32 mouse cellular contexts compared by ENCODE assay signal in the genomic region with DNA sequence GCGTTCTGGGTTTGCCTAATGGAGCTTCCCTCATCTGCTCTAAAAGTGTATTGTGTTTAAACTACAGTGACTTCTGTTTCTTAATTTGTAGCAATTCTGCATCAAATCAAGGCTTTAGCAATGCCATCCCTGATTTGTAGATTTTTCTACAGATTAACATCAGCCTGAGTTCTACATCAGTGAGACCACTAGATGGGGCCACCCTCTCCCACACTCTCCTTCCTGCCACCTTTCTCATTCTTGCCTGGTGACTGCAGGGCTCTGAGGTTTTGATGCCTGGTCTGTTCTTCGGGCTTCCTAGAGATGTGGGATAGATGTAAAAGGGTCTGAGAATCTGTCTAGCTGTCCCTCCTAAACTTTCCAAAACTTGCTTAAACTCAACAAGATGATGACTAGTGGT. TPM values are rescaled to one million over a fixed set of nuclear protein-coding genes. Genes with fewer than 3 reads are reported as not detected.
DNase-seq lines count a peak whose midpoint lies in the region; ATAC-seq and TF ChIP-seq lines count a peak whose summit lies in the region.
"Had no signal": no experiment of that assay in that cellular context is flagged by ENCODE, and none has a peak within 500 bp of the region (broad histone marks: within the 10 kb centered on the region; RNA-seq: fewer than 3 reads in every experiment).

No protein-coding gene starts in this region.

- no peaks in the 10 kb centered on the region for H3K4me1 ChIP-seq in heart, adult 2 months (ENCODE audit: control insufficient read depth, insufficient read depth, low read length)
- H3K4me1 ChIP-seq in lung, embryonic 14.5 days (ENCODE audit: insufficient read depth): no peaks in the 10 kb centered on the region
- H3K4me1 ChIP-seq: hindbrain, embryonic 12.5 days; midbrain, embryonic 13.5 days; neural tube, embryonic 12.5 days had no signal

- WGBS in heart, adult 2 months: 79% methylated on average over 2 of the region's 2 CpGs
- WGBS in lung, embryonic 14.5 days: 81% methylated on average over 2 of the region's 2 CpGs

- no peak overlapping the region for H3K4me3 ChIP-seq in heart, adult 2 months
- no peak overlapping the region for H3K4me3 ChIP-seq in lung, embryonic 14.5 days (ENCODE audit: low read depth, low read length)
- H3K4me3 ChIP-seq: hindbrain, embryonic 12.5 days; megakaryocyte, embryonic 14.5 days; midbrain, embryonic 13.5 days; neural tube, embryonic 12.5 days had no signal

- TF ChIP-seq CTCF in heart, adult 2 months (IDR thresholded peaks at IDR 0.05): 0 out of 2 replicates have a peak, but pooled peaks have one; percentile 4
- peak; percentile 22; the same call in 1 of the 2 replicates for TF ChIP-seq CTCF in lung, embryonic 14.5 days (IDR thresholded peaks at IDR 0.05; ENCODE audit: low read depth)
- TF ChIP-seq CTCF in brain, embryonic 14.5 days (IDR thresholded peaks at IDR 0.05; ENCODE audit: borderline replicate concordance, extremely low read depth, insufficient read depth, insufficient read length): 0 out of 2 replicates have a peak, but pooled peaks have one; percentile 9

- no peaks in the 10 kb centered on the region for H3K79me2 ChIP-seq in heart, adult 2 months (replicated peaks; ENCODE audit: control insufficient read depth, insufficient read depth, low read length)

- no peak for TF ChIP-seq POLR2A in heart, adult 2 months (IDR thresholded peaks at IDR 0.05; ENCODE audit: insufficient read depth, low read depth, low read length)
- no peak for TF ChIP-seq POLR2A in brain, embryonic 14.5 days (IDR thresholded peaks at IDR 0.05; ENCODE audit: borderline replicate concordance, extremely low read depth, insufficient read depth, insufficient read length, poor library complexity, severe bottlenecking)

- no peak overlapping the region for H3K9ac ChIP-seq in heart, adult 2 months (ENCODE audit: low read depth, low read length)
- no peak overlapping the region for H3K9ac ChIP-seq in lung, embryonic 14.5 days
- H3K9ac ChIP-seq: hindbrain, embryonic 12.5 days; liver, embryonic 14.5 days; midbrain, embryonic 13.5 days; neural tube, embryonic 12.5 days had no signal

- no peaks in the 10 kb centered on the region for H3K9me3 ChIP-seq in lung, embryonic 14.5 days (ENCODE audit: low read depth, low read length)
- H3K9me3 ChIP-seq: hindbrain, embryonic 12.5 days; megakaryocyte, embryonic 14.5 days; midbrain, embryonic 13.5 days; neural tube, embryonic 12.5 days had no signal

- intact Hi-C loops in heart, adult 2 months (cut with DNase I): no loop called here

- no peaks in the 10 kb centered on the region for H3K36me3 ChIP-seq in heart, adult 2 months (ENCODE audit: control insufficient read depth, insufficient read depth, low read length)
- no peaks in the 10 kb centered on the region for H3K36me3 ChIP-seq in lung, embryonic 14.5 days (ENCODE audit: insufficient read depth)
- H3K36me3 ChIP-seq: hindbrain, embryonic 12.5 days; midbrain, embryonic 13.5 days; neural tube, embryonic 12.5 days had no signal

- no peaks in the 10 kb centered on the region for H3K27me3 ChIP-seq in heart, adult 2 months (ENCODE audit: control insufficient read depth, insufficient read depth, low read length)
- no peaks in the 10 kb centered on the region for H3K27me3 ChIP-seq in lung, embryonic 14.5 days (ENCODE audit: insufficient read depth, low read length)
- H3K27me3 ChIP-seq: hindbrain, embryonic 12.5 days; megakaryocyte, embryonic 14.5 days; midbrain, embryonic 13.5 days; neural tube, embryonic 12.5 days had no signal

- H3K27ac ChIP-seq in heart, adult 2 months: no peak overlapping the region
- H3K27ac ChIP-seq in lung, embryonic 14.5 days (ENCODE audit: low read depth): no peak overlapping the region
- H3K27ac ChIP-seq: hindbrain, embryonic 12.5 days; liver, embryonic 14.5 days; midbrain, embryonic 13.5 days; neural tube, embryonic 12.5 days had no signal

- no peak for TF ChIP-seq EP300 in heart, adult 2 months (IDR thresholded peaks at IDR 0.05; ENCODE audit: insufficient read depth, low read depth, low read length)

- H3K4me2 ChIP-seq in lung, embryonic 14.5 days: no peak overlapping the region
- H3K4me2 ChIP-seq: hindbrain, embryonic 12.5 days; midbrain, embryonic 13.5 days; neural tube, embryonic 12.5 days had no signal

- ATAC-seq in lung, embryonic 14.5 days (ENCODE audit: insufficient read depth): no peak
- ATAC-seq: forebrain, embryonic 14.5 days; inflammation-experienced regulatory T-cells, adult 6 months; midbrain, embryonic 13.5 days had no signal

- no peak for DNase-seq in heart, adult 2 months
- no peak for DNase-seq in heart, adult 8-10 months (ENCODE audit: low spot score)
- no peak for DNase-seq in lung, embryonic 14.5 days
- no peak for DNase-seq in lung, postnatal 10 days
- peak; percentile 16 to 26 for DNase-seq in B cell, adult 2 months
- DNase-seq in brain, embryonic 14.5 days (ENCODE audit: low read depth): no peak
- DNase-seq in adipocyte (ENCODE audit: low spot score): no peak
- DNase-seq: adrenal gland, adult 2 months; cerebellum, adult 11-12 months; cerebellum, postnatal 25 days; gastrocnemius, postnatal 25 days; heart, adult 18-20 months; kidney, adult 8-10 months; kidney, postnatal 25 days; lung, postnatal 14 days; right cerebral cortex, postnatal 14 days; thymus, postnatal 14 days had no signal

RNA-seq across cellular contexts. Expression of gene Timd4, which starts 30.8 kb away (rescaled TPM):
- 1 to 10 TPM; 1.5 to 1.6 TPM for total RNA-seq in heart, adult 2 months (2021)
- polyA plus RNA-seq in heart, adult 2 months (2012; rRNA removed): 0.91 and 1.2 TPM in 2 replicates
- total RNA-seq in heart, adult 8-10 months (2022): 1 to 10 TPM in 1 of 4 experiments, under 1 TPM in 3; 0.78 to 3.2 (median 0.90) TPM
- 0.13 and 0.16 TPM in 2 replicates for polyA plus RNA-seq in lung, embryonic 14.5 days (2014; fragmentation: Nextera tagmentation; extraction: Ambion mirVana)
- 0.06 and 0.11 TPM in 2 replicates for polyA plus RNA-seq in brain, embryonic 14.5 days (2012; rRNA removed)
- total RNA-seq: ES-E14; left cerebral cortex, postnatal 25 days had no signal
- polyA plus RNA-seq: C2C12; hindbrain, embryonic 12.5 days; neural tube, embryonic 12.5 days had no signal

RNA-seq across cellular contexts. Expression of gene Havcr1, which starts 44.9 kb away (rescaled TPM):
- not detected for total RNA-seq in heart, adult 2 months (2021)
- not detected in 2 replicates for polyA plus RNA-seq in heart, adult 2 months (2012; rRNA removed)
- not detected for total RNA-seq in heart, adult 8-10 months (2022)
- 2.2 and 2.7 TPM in 2 replicates for polyA plus RNA-seq in lung, embryonic 14.5 days (2014; fragmentation: Nextera tagmentation; extraction: Ambion mirVana)
- 0.12 TPM in 1 of 2 replicates, not detected in the other for polyA plus RNA-seq in brain, embryonic 14.5 days (2012; rRNA removed)
- total RNA-seq: adrenal gland, adult 2 months; adrenal gland, postnatal 4 days; gastrocnemius, postnatal 25 days; heart, postnatal 25 days; left cerebral cortex, adult 18-20 months; left cerebral cortex, postnatal 25 days had no signal
- polyA plus RNA-seq: adrenal gland, adult 2 months; C2C12; forebrain, embryonic 14.5 days; frontal cortex, adult 2 months; heart, embryonic 14.5 days; hindbrain, embryonic 12.5 days; inflammation-experienced regulatory T-cells, adult 6 months; liver, embryonic 14.5 days; midbrain, embryonic 13.5 days; neural tube, embryonic 12.5 days had no signal

Comparison
In these comparisons a context has a peak if more than half of its experiments do, and no peak if none do; other contexts are left out.
1. DNase-seq: peak in B cell, adult 2 months (2 of 2); none in heart, adult 2 months (0 of 2), heart, adult 8-10 months (single experiment), lung, embryonic 14.5 days (single experiment), lung, postnatal 10 days (single experiment), brain, embryonic 14.5 days (single experiment) and adipocyte (single experiment).
2. Peak in every context shown above with its lines, with median percentiles within 50 percentile points of each other: CTCF ChIP-seq.